Mouse (Mus musculus): Measurements from ENCODE around the gene Gm9736. TPM values are rescaled to one million over a fixed set of nuclear protein-coding genes. Genes with fewer than 3 reads are reported as not detected.

Gene Gm9736
- total RNA-seq (2023), result not detected

GRCm38 (mm10) chr10:77751254-77751653 is at the start of gene Gm9736:
Gene Gm9736 (minus strand): TSS chr10:77751354.

GRCm38 (mm10) chr10:77798921-77799508 is 47.9 kb upstream of the Gm9736 start, which contains the start of gene Gm19668:
Gene Gm19668 (minus strand): TSS chr10:77799133.

GRCm38 (mm10) chr10:77794976-77795375 is 43.8 kb upstream of the Gm9736 start, which contains the start of gene Gm9639:
Gene Gm9639 (minus strand): TSS chr10:77795076.

GRCm38 (mm10) chr10:77787876-77788275 is 36.7 kb upstream of the Gm9736 start, which contains the start of gene Gm7137:
Gene Gm7137 (minus strand): TSS chr10:77788200.

GRCm38 (mm10) chr10:77782442-77782841 is 31.3 kb upstream of the Gm9736 start, which contains the start of gene Gm3250:
Gene Gm3250 (minus strand): TSS chr10:77782542.

GRCm38 (mm10) chr10:77776844-77777243 is 25.7 kb upstream of the Gm9736 start, which contains the start of gene Gm7138:
Gene Gm7138 (minus strand): TSS chr10:77776944.

GRCm38 (mm10) chr10:77771225-77771624 is 20.1 kb upstream of the Gm9736 start, which contains the start of gene Gm3238:
Gene Gm3238 (minus strand): TSS chr10:77771325.

GRCm38 (mm10) chr10:77759582-77759981 is 8.4 kb upstream of the Gm9736 start, which contains the start of gene Gm3233:
Gene Gm3233 (minus strand): TSS chr10:77759682.

GRCm38 (mm10) chr10:77741924-77742688 is 9.0 kb downstream of the Gm9736 start, which contains the start of gene Gm18596:
Gene Gm18596 (minus strand): TSS chr10:77742638.

GRCm38 (mm10) chr10:77726186-77726585 is 25.0 kb downstream of the Gm9736 start, which contains the start of gene Gm10100:
Gene Gm10100 (plus strand): TSS chr10:77726486.

GRCm38 (mm10) chr10:77720299-77720698 is 30.9 kb downstream of the Gm9736 start, which contains the start of gene Krtap12-1:
Gene Krtap12-1 (plus strand): TSS chr10:77720599.

GRCm38 (mm10) chr10:77715507-77715906 is 35.6 kb downstream of the Gm9736 start, which contains the start of gene Gm10142:
Gene Gm10142 (plus strand): TSS chr10:77715807.

GRCm38 (mm10) chr10:77711157-77711556 is 40.0 kb downstream of the Gm9736 start, which contains the start of gene Gm10024:
Gene Gm10024 (plus strand): TSS chr10:77711457.

GRCm38 (mm10) chr10:77706326-77706725 is 44.8 kb downstream of the Gm9736 start, which contains the start of gene Gm10272:
Gene Gm10272 (plus strand): TSS chr10:77706626.

Other genes with a start within 250 kb of the Gm9736 start
- gene Fam207a, start 235.6 kb downstream of the Gm9736 start, total RNA-seq (2023), result 28.1 TPM
- 207 TPM for gene Itgb2, start 221.1 kb downstream of the Gm9736 start, total RNA-seq (2023)
- 89.3 TPM for gene Pttg1ip, start 169.6 kb downstream of the Gm9736 start, total RNA-seq (2023)
- 49.8 TPM for gene Sumo3, start 145.3 kb downstream of the Gm9736 start, total RNA-seq (2023)
- 2.4 TPM for gene Gm49325, start 145.2 kb downstream of the Gm9736 start, total RNA-seq (2023)
- 41.4 TPM for gene Ube2g2, start 129.1 kb downstream of the Gm9736 start, total RNA-seq (2023)
- 1.2 TPM for gene Tspear, start 64.8 kb downstream of the Gm9736 start, total RNA-seq (2023)
- gene Gm19402, start 60.6 kb downstream of the Gm9736 start, total RNA-seq (2023), result not detected
- gene Gm9508, start 54.1 kb downstream of the Gm9736 start, total RNA-seq (2023), result not detected
- gene Gm10272, start 44.7 kb downstream of the Gm9736 start, total RNA-seq (2023), result not detected
- gene Gm10024, start 39.9 kb downstream of the Gm9736 start, total RNA-seq (2023), result not detected
- gene Gm10142, start 35.5 kb downstream of the Gm9736 start, total RNA-seq (2023), result not detected
- gene Krtap12-1, start 30.8 kb downstream of the Gm9736 start, total RNA-seq (2023), result not detected
- gene Gm10100, start 24.9 kb downstream of the Gm9736 start, total RNA-seq (2023), result not detected
- gene Gm18596, start 8.7 kb downstream of the Gm9736 start, total RNA-seq (2023), result not detected
- not detected for gene Gm3233, start 8.3 kb upstream of the Gm9736 start, total RNA-seq (2023)
- not detected for gene Gm3238, start 20.0 kb upstream of the Gm9736 start, total RNA-seq (2023)
- not detected for gene Gm7138, start 25.6 kb upstream of the Gm9736 start, total RNA-seq (2023)
- not detected for gene Gm3250, start 31.2 kb upstream of the Gm9736 start, total RNA-seq (2023)
- not detected for gene Gm7137, start 36.8 kb upstream of the Gm9736 start, total RNA-seq (2023)
- not detected for gene Gm9639, start 43.7 kb upstream of the Gm9736 start, total RNA-seq (2023)
- gene Gm19668, start 47.8 kb upstream of the Gm9736 start, total RNA-seq (2023), result not detected
- gene Gm9507, start 60.5 kb upstream of the Gm9736 start, total RNA-seq (2023), result not detected
- not detected for gene Gm2696, start 63.3 kb upstream of the Gm9736 start, total RNA-seq (2023)
- not detected for gene Krtap10-4, start 75.7 kb upstream of the Gm9736 start, total RNA-seq (2023)
- gene Krtap10-10, start 84.6 kb upstream of the Gm9736 start, total RNA-seq (2023), result not detected
- gene Gm36176, start 95.4 kb upstream of the Gm9736 start, total RNA-seq (2023), result not detected
- not detected for gene Gm10318, start 101.5 kb upstream of the Gm9736 start, total RNA-seq (2023)
- gene Gm3285, start 110.6 kb upstream of the Gm9736 start, total RNA-seq (2023), result not detected
- not detected for gene Lrrc3, start 151.2 kb upstream of the Gm9736 start, total RNA-seq (2023)
- gene Trpm2, start 219.2 kb upstream of the Gm9736 start, total RNA-seq (2023), result 2.8 TPM
- gene 1810043G02Rik, start 227.2 kb upstream of the Gm9736 start, total RNA-seq (2023), result 10.4 TPM